Mouse (Mus musculus): ENCODE results near the gene Mpp6.

GRCm38 (mm10) chr6:50239902-50240301, 129.9 kb downstream of the Mpp6 start:
- TF ChIP-seq MYC (IDR thresholded peaks at IDR 0.05; ENCODE audit: low read depth, low read length) (no peak), SMC3 (IDR thresholded peaks at IDR 0.05; ENCODE audit: low read depth, low read length) (no peak), POLR2A (IDR thresholded peaks at IDR 0.05; ENCODE audit: low read depth, low read length) (no peak), POLR2AphosphoS2 (IDR thresholded peaks at IDR 0.05; ENCODE audit: low read depth, low read length) (no peak), RAD21 (IDR thresholded peaks at IDR 0.05; ENCODE audit: low read depth, low read length) (no peak), TCF12 (IDR thresholded peaks at IDR 0.05; ENCODE audit: low read depth, low read length) (no peak), USF1 (IDR thresholded peaks at IDR 0.05; ENCODE audit: low read depth, low read length) (no peak), MAX (IDR thresholded peaks at IDR 0.05; ENCODE audit: low read length) (no peak), NRF1 (IDR thresholded peaks at IDR 0.05; ENCODE audit: low read depth, low read length) (no peak), CTCF (conservative IDR thresholded peaks at IDR 0.05 in 1 of 2, IDR thresholded peaks at IDR 0.05 in 1 of 2; ENCODE audit: low read depth in 2 of 2, low read length in 2 of 2) (no peak), MAZ (IDR thresholded peaks at IDR 0.05; ENCODE audit: low read depth, low read length) (no peak), MAFK (IDR thresholded peaks at IDR 0.05; ENCODE audit: insufficient replicate concordance, low read length) (no peak), EP300 (IDR thresholded peaks at IDR 0.05; ENCODE audit: low read length) (no peak)

Measured in CH12.LX (cell line).